Mouse (Mus musculus): Measurements from ENCODE around the gene Zfp82. TPM values are rescaled to one million over a fixed set of nuclear protein-coding genes. Genes with fewer than 3 reads are reported as not detected.

Zfp82 gene
- polyA plus RNA-seq, 1 experiment from 2014 or later = 4.5 TPM

DNA sequence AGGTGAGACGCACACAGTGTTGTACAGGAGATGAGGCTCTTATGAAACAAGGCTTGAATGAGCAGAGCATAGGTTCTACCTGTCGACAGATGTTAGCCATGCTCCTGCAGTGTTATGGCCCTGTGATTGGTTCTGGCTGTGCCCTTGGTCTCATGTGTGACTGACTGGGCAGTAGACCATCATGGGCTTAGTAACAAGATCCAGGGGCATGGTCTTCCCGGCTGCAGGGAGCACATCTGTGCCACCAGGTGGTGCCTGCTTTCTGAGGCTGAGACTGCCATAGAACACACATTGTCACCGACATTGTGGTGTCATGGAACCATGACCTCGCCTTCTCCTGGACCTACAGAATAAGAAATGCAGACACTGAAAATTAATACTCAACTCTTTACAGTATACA lies 47.3 kb downstream of the Zfp82 start:
- Histone ChIP-seq H3K4me2 (ENCODE audit: low read depth, low read length) (no peak overlapping the region), H3K36me3 (ENCODE audit: control insufficient read depth, insufficient read depth, low read length) (peaks cover 22% of the 10 kb centered on the region)

GRCm38 (mm10) chr7:30023800-30024199 lies 48.9 kb downstream of the Zfp82 start:
- Histone ChIP-seq H3K9me3 (replicated peaks; ENCODE audit: control insufficient read depth, low read length) (no peaks in the 10 kb centered on the region), H3K4me1 (ENCODE audit: control insufficient read depth, insufficient read depth, low read length) (no peaks in the 10 kb centered on the region), H3K4me3 (replicated peaks; ENCODE audit: low read length) (no peak overlapping the region), H3K27me3 (ENCODE audit: control insufficient read depth, insufficient read depth, low read length) (no peaks in the 10 kb centered on the region), H3K36me3 (ENCODE audit: control insufficient read depth, insufficient read depth, low read length) (peaks cover 23% of the 10 kb centered on the region), H3K27ac (ENCODE audit: low read length) (no peak overlapping the region), H3K4me2 (ENCODE audit: low read depth, low read length) (no peak overlapping the region), H3K9ac (ENCODE audit: low read length) (no peak overlapping the region)
- WGBS = 75% methylated on average over 8 of the region's 8 CpGs
- ATAC-seq (ENCODE audit: insufficient read depth, low FRiP score) = no peak

More for the DNA sequence above, 47.3 kb downstream of the Zfp82 start:
- ATAC-seq (ENCODE audit: insufficient read depth, low FRiP score) = no peak
- Histone ChIP-seq H3K9ac (ENCODE audit: low read length) (no peak overlapping the region), H3K27ac (ENCODE audit: low read length) (no peak overlapping the region), H3K4me3 (replicated peaks; ENCODE audit: low read length) (no peak overlapping the region), H3K4me1 (ENCODE audit: control insufficient read depth, insufficient read depth, low read length) (no peaks in the 10 kb centered on the region), H3K27me3 (ENCODE audit: control insufficient read depth, insufficient read depth, low read length) (no peaks in the 10 kb centered on the region), H3K9me3 (replicated peaks; ENCODE audit: control insufficient read depth, low read length) (no peaks in the 10 kb centered on the region)
- WGBS = 82% methylated on average over 5 of the region's 5 CpGs

GRCm38 (mm10) chr7:30023324-30023723 lies 49.4 kb downstream of the Zfp82 start:
- H3K27me3 ChIP-seq (ENCODE audit: control insufficient read depth, insufficient read depth, low read length) = no peaks in the 10 kb centered on the region
- H3K4me1 ChIP-seq (ENCODE audit: control insufficient read depth, insufficient read depth, low read length) = no peaks in the 10 kb centered on the region
- 95% methylated on average over 9 of the region's 9 CpGs for WGBS
- H3K9me3 ChIP-seq (replicated peaks; ENCODE audit: control insufficient read depth, low read length) = no peaks in the 10 kb centered on the region
- H3K9ac ChIP-seq (ENCODE audit: low read length) = no peak overlapping the region
- no peak for ATAC-seq (ENCODE audit: insufficient read depth, low FRiP score)
- no peak overlapping the region for H3K4me3 ChIP-seq (replicated peaks; ENCODE audit: low read length)
- peaks cover 27% of the 10 kb centered on the region for H3K36me3 ChIP-seq (ENCODE audit: control insufficient read depth, insufficient read depth, low read length)
- no peak overlapping the region for H3K4me2 ChIP-seq (ENCODE audit: low read depth, low read length)
- H3K27ac ChIP-seq (ENCODE audit: low read length) = no peak overlapping the region

GRCm38 (mm10) chr7:30019543-30019942 lies 53.2 kb downstream of the Zfp82 start:
- H3K36me3 ChIP-seq (ENCODE audit: control insufficient read depth, insufficient read depth, low read length) = peaks cover 46% of the 10 kb centered on the region
- no peak overlapping the region for H3K27ac ChIP-seq (ENCODE audit: low read length)
- no peak for ATAC-seq (ENCODE audit: insufficient read depth, low FRiP score)
- H3K27me3 ChIP-seq (ENCODE audit: control insufficient read depth, insufficient read depth, low read length) = no peaks in the 10 kb centered on the region
- no peak overlapping the region for H3K4me2 ChIP-seq (ENCODE audit: low read depth, low read length)
- H3K4me1 ChIP-seq (ENCODE audit: control insufficient read depth, insufficient read depth, low read length) = no peaks in the 10 kb centered on the region
- no peak overlapping the region for H3K9ac ChIP-seq (ENCODE audit: low read length)
- 92% methylated on average over 2 of the region's 2 CpGs for WGBS
- no peaks in the 10 kb centered on the region for H3K9me3 ChIP-seq (replicated peaks; ENCODE audit: control insufficient read depth, low read length)
- H3K4me3 ChIP-seq (replicated peaks; ENCODE audit: low read length) = no peak overlapping the region

DNA sequence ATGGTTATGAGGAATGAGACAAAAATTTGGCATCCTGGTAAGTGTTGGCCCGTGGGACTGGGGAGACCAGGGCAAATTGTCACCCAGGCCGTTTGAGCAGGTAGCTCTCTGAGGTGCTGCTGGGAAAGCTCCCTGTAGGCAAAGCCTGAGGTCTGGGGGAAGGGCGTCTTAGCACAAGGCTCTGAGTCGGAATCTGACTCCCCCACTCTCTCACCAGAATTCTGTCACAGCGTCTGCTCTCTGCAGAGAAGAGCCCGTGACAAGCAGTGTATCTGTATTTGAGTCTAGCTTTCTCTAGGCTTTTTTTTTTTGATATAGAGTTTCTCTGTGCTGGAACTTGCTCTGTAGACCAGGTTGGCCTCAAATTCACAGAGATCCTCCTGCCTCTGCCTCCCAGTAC lies 55.5 kb downstream of the Zfp82 start:
- Histone ChIP-seq H3K4me1 (ENCODE audit: control insufficient read depth, insufficient read depth, low read length) (no peaks in the 10 kb centered on the region), H3K36me3 (ENCODE audit: control insufficient read depth, insufficient read depth, low read length) (peaks cover 32% of the 10 kb centered on the region), H3K27ac (ENCODE audit: low read length) (no peak overlapping the region), H3K4me2 (ENCODE audit: low read depth, low read length) (no peak overlapping the region), H3K4me3 (replicated peaks; ENCODE audit: low read length) (no peak overlapping the region), H3K27me3 (ENCODE audit: control insufficient read depth, insufficient read depth, low read length) (no peaks in the 10 kb centered on the region), H3K9ac (ENCODE audit: low read length) (no peak overlapping the region), H3K9me3 (replicated peaks; ENCODE audit: control insufficient read depth, low read length) (no peaks in the 10 kb centered on the region)
- ATAC-seq (ENCODE audit: insufficient read depth, low FRiP score) = no peak
- WGBS = 94% methylated on average over 6 of the region's 6 CpGs

DNA sequence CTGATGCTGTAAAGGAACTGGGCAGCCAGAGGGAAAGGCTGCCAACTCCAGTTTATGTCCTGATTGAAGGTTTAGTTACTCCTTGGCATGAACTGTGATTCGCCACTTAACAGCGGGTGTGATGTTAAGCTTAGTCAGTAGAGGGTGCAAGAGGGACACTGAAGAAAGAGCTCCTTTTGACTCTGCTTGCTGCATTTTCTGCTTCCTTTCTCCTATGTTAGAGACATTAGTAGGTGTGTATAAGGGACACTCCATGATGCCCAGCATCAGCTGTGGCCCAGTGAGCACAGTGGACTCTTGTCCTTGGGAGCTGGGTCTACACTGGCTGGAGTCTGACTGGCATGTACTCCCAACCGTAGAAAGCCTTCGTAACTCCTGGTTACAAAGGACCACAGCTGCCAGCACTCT lies 59.7 kb downstream of the Zfp82 start:
- Histone ChIP-seq H3K9me3 (replicated peaks; ENCODE audit: control insufficient read depth, low read length) (no peaks in the 10 kb centered on the region), H3K9ac (ENCODE audit: low read length) (no peak overlapping the region), H3K4me2 (ENCODE audit: low read depth, low read length) (no peak overlapping the region), H3K4me3 (replicated peaks; ENCODE audit: low read length) (no peak overlapping the region), H3K27me3 (ENCODE audit: control insufficient read depth, insufficient read depth, low read length) (no peaks in the 10 kb centered on the region), H3K36me3 (ENCODE audit: control insufficient read depth, insufficient read depth, low read length) (peaks cover 22% of the 10 kb centered on the region), H3K4me1 (ENCODE audit: control insufficient read depth, insufficient read depth, low read length) (no peaks in the 10 kb centered on the region; the same call in 1 of the 2 replicates), H3K27ac (ENCODE audit: low read length) (no peak overlapping the region)
- ATAC-seq (ENCODE audit: insufficient read depth, low FRiP score) = no peak
- WGBS = 78% methylated on average over 4 of the region's 4 CpGs

GRCm38 (mm10) chr7:30010551-30011195 lies 62.0 kb downstream of the Zfp82 start:
- no peak for ATAC-seq (ENCODE audit: insufficient read depth, low FRiP score)
- Histone ChIP-seq H3K36me3 (ENCODE audit: control insufficient read depth, insufficient read depth, low read length) (peaks cover 9% of the 10 kb centered on the region; the same call in 1 of the 2 replicates), H3K27ac (ENCODE audit: low read length) (no peak overlapping the region), H3K9me3 (replicated peaks; ENCODE audit: control insufficient read depth, low read length) (no peaks in the 10 kb centered on the region), H3K4me2 (ENCODE audit: low read depth, low read length) (no peak overlapping the region), H3K4me3 (replicated peaks; ENCODE audit: low read length) (no peak overlapping the region), H3K9ac (ENCODE audit: low read length) (no peak overlapping the region), H3K4me1 (ENCODE audit: control insufficient read depth, insufficient read depth, low read length) (no peaks in the 10 kb centered on the region; the same call in 1 of the 2 replicates), H3K27me3 (ENCODE audit: control insufficient read depth, insufficient read depth, low read length) (no peaks in the 10 kb centered on the region)
- WGBS = 78% methylated on average over 10 of the region's 10 CpGs

GRCm38 (mm10) chr7:30009321-30010085 lies 63.2 kb downstream of the Zfp82 start:
- Histone ChIP-seq H3K4me3 (replicated peaks; ENCODE audit: low read length) (no peak overlapping the region), H3K9ac (ENCODE audit: low read length) (peak overlapping the region; percentile 51; the same call in 1 of the 2 replicates), H3K27me3 (ENCODE audit: control insufficient read depth, insufficient read depth, low read length) (no peaks in the 10 kb centered on the region), H3K9me3 (replicated peaks; ENCODE audit: control insufficient read depth, low read length) (no peaks in the 10 kb centered on the region), H3K27ac (ENCODE audit: low read length) (no peak overlapping the region), H3K4me1 (ENCODE audit: control insufficient read depth, insufficient read depth, low read length) (no peaks in the 10 kb centered on the region; the same call in 1 of the 2 replicates), H3K36me3 (ENCODE audit: control insufficient read depth, insufficient read depth, low read length) (0 out of 2 replicates have a peak, but pooled peaks cover 1% of the 10 kb centered on the region), H3K4me2 (ENCODE audit: low read depth, low read length) (no peak overlapping the region)
- 55% methylated on average over 21 of the region's 21 CpGs for whole genome bisulfite sequencing
- no peak for ATAC-seq (ENCODE audit: insufficient read depth, low FRiP score)

- no peak overlapping the region for H3K9ac ChIP-seq (ENCODE audit: low read length)
- WGBS = 70% methylated on average over 6 of the region's 6 CpGs
Measured at GRCm38 (mm10) chr7:30008020-30008690, 64.5 kb downstream of the Zfp82 start.

More at GRCm38 (mm10) chr7:30008020-30008690, 64.5 kb downstream of the Zfp82 start:
- H3K36me3 ChIP-seq (ENCODE audit: control insufficient read depth, insufficient read depth, low read length) = no peaks in the 10 kb centered on the region
- no peak overlapping the region for H3K4me2 ChIP-seq (ENCODE audit: low read depth, low read length)
- H3K4me1 ChIP-seq (ENCODE audit: control insufficient read depth, insufficient read depth, low read length) = no peaks in the 10 kb centered on the region; the same call in 1 of the 2 replicates
- H3K9me3 ChIP-seq (replicated peaks; ENCODE audit: control insufficient read depth, low read length) = no peaks in the 10 kb centered on the region
- no peak overlapping the region for H3K27ac ChIP-seq (ENCODE audit: low read length)
- H3K27me3 ChIP-seq (ENCODE audit: control insufficient read depth, insufficient read depth, low read length) = no peaks in the 10 kb centered on the region
- no peak for ATAC-seq (ENCODE audit: insufficient read depth, low FRiP score)
- H3K4me3 ChIP-seq (replicated peaks; ENCODE audit: low read length) = no peak overlapping the region

Data from stomach, embryonic 16.5 days (tissue).